Mouse (Mus musculus) cerebellum, adult 2 months (tissue): ENCODE measurements around the gene Cdkl3.

Source experiments
- CTCF ChIP-seq: fragments of 200-500 bp; IDR thresholded peaks from 2 replicates; pipeline ENCODE4 v1.5.1; 2011; ENCODE audit warnings: low read depth, mild to moderate bottlenecking, control low read depth, low read length, moderate library complexity, borderline replicate concordance; ENCODE audit not compliant: insufficient read depth
- POLR2A ChIP-seq: fragments of 200-500 bp; IDR thresholded peaks from 2 replicates; pipeline ENCODE4 v1.6.1; 2011; ENCODE audit warnings: low read length, control low read depth, borderline replicate concordance; ENCODE audit not compliant: insufficient read depth

DNA sequence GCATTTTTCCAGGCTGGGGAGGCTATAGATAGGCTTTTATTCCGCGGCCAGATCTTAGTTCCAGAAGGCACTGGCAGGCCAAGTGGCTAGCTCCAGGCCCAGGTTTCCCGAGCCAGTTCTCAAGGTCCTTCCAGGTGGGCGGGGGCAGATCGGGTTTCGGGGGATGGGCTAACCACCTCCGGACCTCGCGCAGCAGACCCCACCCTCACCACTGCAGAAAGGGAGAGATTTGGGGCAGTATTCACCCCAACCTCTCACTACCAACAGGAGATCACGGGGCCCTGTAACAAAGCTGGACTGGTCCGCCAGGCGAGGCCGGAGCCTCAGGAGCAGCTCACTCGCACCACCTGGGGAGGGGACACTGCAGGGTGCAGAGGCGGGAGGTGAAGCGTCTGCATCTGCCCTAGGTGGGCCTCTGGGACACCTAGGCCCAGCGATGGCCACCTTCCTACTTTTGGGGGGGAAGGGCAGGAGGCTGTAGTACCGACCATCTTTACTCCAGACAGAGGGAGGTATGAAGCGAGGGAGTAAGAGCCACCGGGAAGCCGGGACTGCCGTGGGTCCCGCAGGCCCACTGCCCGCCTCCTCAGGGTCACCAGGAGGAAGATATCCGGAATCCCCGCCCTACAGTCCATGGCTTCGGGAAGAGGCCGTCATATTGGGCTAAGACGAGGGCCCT, 4.3 kb upstream of the Cdkl3 start:
- TF ChIP-seq CTCF (no peak), POLR2A (no peak)
